17 mouse cellular contexts compared by ENCODE assay signal in genomic region chr2:41359451-41359850, GRCm38 (mm10).
DNase-seq lines count a peak whose midpoint lies in the region; TF ChIP-seq lines count a peak whose summit lies in the region.
"Had no signal": no experiment of that assay in that cellular context is flagged by ENCODE, and none has a peak within 500 bp of the region (broad histone marks: within the 10 kb centered on the region; RNA-seq: fewer than 3 reads in every experiment).

No protein-coding gene starts in this region.

- peak; percentile 34 to 73 for DNase-seq in cerebellum, adult 2 months
- DNase-seq in cerebellum, postnatal 4 days (ENCODE audit: low spot score in 2 of 2) = no peak
- DNase-seq in cerebellum, adult 8-10 months = peak; percentile 12
- DNase-seq in cerebellum, postnatal 10 days = peak; percentile 61 to 69
- DNase-seq in B cell, adult 2 months = no peak
- no peak for DNase-seq in lung, postnatal 14 days
- DNase-seq: adrenal gland, adult 2 months; adrenal gland, postnatal 36 days; gastrocnemius, postnatal 10 days; heart, postnatal 14 days; kidney, adult 18-20 months had no signal

- H3K4me3 ChIP-seq in cerebellum, adult 2 months (replicated peaks; ENCODE audit: insufficient read depth, low read depth, low read length) = no peak overlapping the region
- H3K4me3 ChIP-seq: embryonic facial prominence, embryonic 12.5 days; forebrain, embryonic 15.5 days; heart, embryonic 15.5 days; hindbrain, embryonic 10.5 days; intestine, embryonic 15.5 days had no signal

- no peak for TF ChIP-seq POLR2A in cerebellum, adult 2 months (IDR thresholded peaks at IDR 0.05; ENCODE audit: borderline replicate concordance, insufficient read depth, low read length)

- no peak overlapping the region for H3K27ac ChIP-seq in cerebellum, adult 2 months (ENCODE audit: insufficient read depth, low read length)
- H3K27ac ChIP-seq: embryonic facial prominence, embryonic 12.5 days; forebrain, embryonic 15.5 days; heart, embryonic 15.5 days; hindbrain, embryonic 10.5 days; hindbrain, embryonic 14.5 days; intestine, embryonic 15.5 days had no signal

- TF ChIP-seq CTCF in cerebellum, adult 2 months (IDR thresholded peaks at IDR 0.05; ENCODE audit: borderline replicate concordance, insufficient read depth, low read depth, low read length) = no peak

- 21% methylated on average over 2 of the region's 2 CpGs for WGBS in cerebellum, adult 2 months

- no peaks in the 10 kb centered on the region for H3K4me1 ChIP-seq in cerebellum, adult 2 months (ENCODE audit: control insufficient read depth, insufficient read depth, low read length)
- H3K4me1 ChIP-seq: embryonic facial prominence, embryonic 12.5 days; forebrain, embryonic 15.5 days; heart, embryonic 15.5 days; hindbrain, embryonic 10.5 days; intestine, embryonic 15.5 days had no signal

- no peaks in the 10 kb centered on the region for H3K27me3 ChIP-seq in cerebellum, adult 2 months (ENCODE audit: control insufficient read depth, insufficient read depth, low read length)
- H3K27me3 ChIP-seq: embryonic facial prominence, embryonic 12.5 days; forebrain, embryonic 15.5 days; heart, embryonic 15.5 days; intestine, embryonic 15.5 days had no signal

Comparison
In these comparisons a context has a peak if more than half of its experiments do, and no peak if none do; other contexts are left out.
1. DNase-seq: peak in cerebellum, adult 2 months (2 of 2), cerebellum, adult 8-10 months (single experiment) and cerebellum, postnatal 10 days (2 of 2); none in cerebellum, postnatal 4 days (0 of 2), B cell, adult 2 months (0 of 2) and lung, postnatal 14 days (single experiment).